Mouse (Mus musculus): ENCODE measurements around the gene Ptges.

Gene Ptges

DNA sequence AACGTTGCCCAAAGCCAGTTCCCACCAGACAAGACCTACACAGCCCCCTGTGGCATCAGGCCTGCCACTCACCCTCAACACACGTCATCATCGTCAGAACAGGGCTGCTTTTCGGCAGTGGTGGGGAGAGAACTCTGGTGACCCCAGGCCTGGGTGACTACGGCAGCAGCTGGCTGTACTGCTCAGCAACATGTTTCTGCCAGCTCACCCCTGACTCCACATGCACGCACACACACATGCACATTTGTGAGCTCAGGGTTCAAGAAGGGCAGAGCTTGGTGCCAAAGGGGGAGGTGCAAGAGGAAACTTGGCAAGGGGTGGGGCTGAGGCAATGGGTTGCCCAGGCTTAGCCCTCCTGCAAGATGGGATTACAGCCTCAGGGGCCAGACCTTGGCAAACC is 32.4 kb downstream of the Ptges start:
- DNase-seq: no peak

DNA sequence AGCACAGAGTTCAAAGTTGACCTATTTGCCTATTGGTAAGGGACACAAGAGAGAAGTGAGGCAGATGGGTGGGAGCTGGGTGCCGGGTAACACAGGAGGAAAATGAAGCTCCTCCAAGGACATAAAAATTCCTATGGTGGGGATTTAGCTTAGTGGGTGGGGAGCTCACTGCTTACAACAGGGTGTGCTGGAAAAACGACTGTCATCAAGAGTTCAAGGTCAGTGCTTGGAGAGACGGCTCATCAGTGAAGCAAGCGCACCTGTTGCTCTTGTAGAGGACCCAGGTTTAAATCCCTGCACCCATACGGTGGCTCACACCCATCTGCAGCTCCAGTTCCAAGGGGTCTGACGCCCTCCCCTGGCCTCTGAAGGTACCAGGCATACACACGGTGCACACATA is 35.7 kb downstream of the Ptges start:
- DNase-seq: no peak

DNA sequence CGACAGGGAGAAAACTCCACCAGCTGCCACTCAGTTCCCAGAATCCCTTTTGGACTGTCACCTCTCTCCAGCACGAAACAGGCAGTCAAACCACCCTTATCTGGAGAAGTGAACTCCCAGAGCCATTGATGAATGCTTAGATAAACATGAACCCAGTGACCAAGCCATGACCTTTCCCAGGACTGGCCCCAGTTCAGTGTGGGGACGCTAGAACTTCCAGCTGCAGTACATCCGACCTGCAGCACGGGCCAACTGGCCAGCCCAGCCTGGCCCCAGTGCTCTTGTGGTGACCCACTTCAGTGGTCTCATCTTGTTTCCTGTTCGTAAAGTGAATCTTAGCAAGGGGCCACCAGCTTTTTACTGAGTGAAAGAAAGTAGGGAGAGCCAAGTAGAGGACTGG is 36.3 kb downstream of the Ptges start:
- no peak for DNase-seq

DNA sequence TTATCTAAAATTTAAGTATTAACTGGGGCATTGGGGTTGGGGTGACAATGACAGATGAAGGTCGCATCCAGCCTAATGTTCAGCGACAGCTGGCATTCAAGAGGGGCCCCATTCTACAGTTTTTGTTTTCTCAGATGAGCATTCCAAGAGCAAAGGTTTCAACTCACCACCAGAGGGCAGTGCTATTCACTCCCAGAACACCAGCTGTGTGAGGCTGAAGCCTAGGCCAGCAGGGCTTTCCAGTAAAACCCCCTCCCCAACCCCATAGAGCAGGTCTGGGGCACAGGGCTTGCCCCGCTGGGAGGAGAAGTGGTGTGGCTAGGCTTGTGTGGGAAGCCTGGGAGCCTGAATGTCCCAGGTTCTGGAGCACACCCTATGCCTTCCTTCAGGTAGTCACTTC is 38.7 kb downstream of the Ptges start:
- DNase-seq: no peak

GRCm38 (mm10) chr2:30885453-30886163 is 44.1 kb downstream of the Ptges start:
- DNase-seq: peak; percentile 62

- no peak for DNase-seq
These were observed 44.8 kb downstream of the Ptges start for GRCm38 (mm10) chr2:30884852-30885373.

DNA sequence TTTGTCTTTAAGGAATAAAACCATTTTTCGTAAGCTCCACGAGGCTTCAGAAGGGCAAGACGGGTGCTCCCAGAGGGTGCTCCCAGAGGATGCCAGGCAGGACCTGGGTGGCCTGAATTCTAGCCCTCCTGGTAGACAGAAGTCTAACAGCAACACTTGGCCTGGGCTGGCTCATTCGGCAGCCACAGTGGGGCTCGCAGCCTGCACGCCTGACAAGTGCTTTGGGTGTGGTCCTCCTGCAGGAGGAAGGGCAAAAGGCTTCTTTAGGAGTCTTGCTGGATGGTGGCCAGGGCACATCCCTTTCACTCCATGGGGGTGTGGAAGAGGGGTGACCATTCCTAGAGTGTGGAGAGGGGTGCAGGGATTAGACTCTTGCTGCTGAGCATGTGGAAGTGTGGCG is 48.4 kb downstream of the Ptges start:
- no peak for DNase-seq

DNA sequence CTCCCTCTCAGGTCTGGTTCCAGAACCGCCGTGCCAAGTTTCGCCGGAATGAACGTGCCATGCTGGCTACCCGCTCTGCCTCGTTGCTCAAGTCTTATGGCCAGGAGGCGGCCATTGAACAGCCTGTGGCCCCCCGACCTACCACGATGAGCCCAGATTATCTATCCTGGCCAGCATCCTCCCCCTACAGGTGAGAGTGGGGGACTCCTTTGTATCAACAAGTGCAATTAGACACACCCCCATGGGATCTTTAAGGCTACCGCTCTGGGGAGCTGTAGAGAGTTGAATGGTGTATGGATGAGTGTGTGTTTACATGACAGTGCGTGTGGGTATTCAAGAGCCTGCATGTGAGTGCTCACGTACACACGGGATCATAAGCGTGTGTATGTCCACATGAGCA is 50.2 kb downstream of the Ptges start:
- DNase-seq: no peak

DNA sequence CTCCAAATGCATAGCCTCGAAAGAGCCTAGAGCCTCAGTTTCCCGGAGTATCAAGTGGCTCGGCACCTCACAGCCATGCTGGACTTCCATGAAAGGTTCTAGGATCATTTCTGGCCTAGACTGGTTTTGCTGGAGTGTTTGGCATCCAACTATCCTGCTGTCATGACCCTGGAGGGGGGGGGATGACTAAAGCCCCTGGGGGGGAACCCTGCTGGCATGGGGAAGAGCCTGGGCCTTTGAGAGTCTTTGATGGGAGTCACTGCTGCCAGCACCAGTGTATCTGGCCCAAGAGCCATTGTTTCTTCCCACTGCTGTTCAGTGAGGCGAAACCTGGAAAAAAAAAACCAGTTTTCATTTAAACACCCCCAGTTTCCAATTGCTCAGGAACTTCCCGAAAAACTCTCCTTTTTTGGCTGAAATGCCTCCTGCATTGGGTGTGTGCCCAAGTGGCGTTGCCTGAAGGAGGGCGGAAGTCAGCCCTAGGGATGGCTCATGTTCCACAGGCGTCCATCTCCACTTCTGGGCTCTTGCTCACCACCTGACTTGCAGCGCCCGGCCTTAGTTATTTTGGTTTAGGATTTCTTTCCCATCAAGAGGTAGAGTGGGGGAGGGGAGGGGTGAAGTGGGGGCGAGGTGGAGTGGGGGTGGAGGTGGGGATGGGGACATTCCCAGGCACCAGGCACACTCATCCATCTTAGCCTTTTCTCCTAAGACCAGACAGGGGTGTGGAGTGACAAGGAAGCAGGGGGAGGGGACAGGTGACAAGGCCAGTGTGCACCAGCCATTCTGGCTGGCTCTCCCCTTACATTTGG is 53.8 kb downstream of the Ptges start:
- DNase-seq: no peak

DNA sequence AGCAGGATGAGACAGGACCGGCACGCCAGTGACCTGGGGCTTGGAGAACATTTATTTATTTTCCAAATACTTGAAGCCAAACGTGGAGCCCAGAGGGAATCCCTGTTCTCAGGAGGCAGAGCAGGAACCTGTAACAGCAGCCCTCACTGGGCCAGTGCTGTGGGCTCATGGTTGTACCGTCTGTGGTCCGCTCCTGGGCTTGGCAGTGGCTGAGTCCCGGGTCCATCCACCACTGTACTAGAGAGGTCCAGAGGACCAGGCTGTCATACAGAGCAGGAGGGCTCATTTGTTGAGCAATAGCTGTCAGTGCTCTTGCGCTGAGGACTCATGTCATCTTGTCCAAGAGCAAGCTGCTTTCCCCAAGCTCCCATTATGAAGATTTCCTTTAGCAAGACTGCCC is 54.6 kb downstream of the Ptges start:
- no peak for DNase-seq

GRCm38 (mm10) chr2:30874445-30874844 is 55.2 kb downstream of the Ptges start:
- DNase-seq: no peak

DNA sequence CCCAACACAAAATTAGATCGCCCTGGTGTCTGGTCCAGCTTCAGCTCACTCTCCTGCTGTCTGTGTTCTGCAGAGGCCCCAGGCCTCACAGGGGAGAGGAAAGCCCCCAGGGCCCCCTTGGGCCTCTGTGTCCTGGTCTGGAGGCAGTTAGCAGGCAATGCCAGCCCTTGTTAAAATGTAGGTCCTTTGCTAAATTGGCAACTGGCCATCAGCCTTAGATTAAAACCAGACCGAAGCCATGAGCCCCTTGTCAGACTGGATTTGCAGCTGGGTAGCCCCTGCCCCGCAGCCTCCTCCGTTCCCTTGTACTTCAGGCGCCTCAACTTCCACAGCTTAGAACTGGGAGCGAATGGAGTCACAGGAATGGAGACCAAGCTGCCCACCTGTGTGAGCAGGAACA is 57.0 kb downstream of the Ptges start:
- DNase-seq: no peak

GRCm38 (mm10) chr2:30870863-30871262 is 58.8 kb downstream of the Ptges start:
- DNase-seq: peak; percentile 35

DNA sequence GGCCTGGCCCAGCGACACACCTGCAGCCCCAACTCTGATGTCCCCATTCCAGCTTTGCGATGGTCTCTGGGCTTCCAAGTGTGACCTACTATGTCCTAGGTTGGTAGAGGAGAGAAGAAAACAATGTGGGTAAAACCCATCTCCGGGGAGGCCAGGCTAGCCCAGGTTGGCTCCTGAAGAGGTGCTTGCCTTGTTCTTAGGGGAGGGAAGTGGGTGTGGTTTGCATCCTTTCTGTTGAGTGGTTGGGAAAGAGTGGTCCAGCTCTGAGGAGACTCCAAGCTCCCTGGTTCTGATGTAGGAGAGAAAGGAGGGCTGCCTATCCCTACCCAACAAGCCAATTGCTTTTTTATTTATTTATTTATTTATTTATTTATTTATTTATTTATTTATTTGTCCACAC is 64.2 kb downstream of the Ptges start:
- no peak for DNase-seq

- no peak for DNase-seq
These were observed 64.7 kb downstream of the Ptges start for GRCm38 (mm10) chr2:30864968-30865381.

GRCm38 (mm10) chr2:30863574-30863973 is 66.1 kb downstream of the Ptges start:
- no peak for DNase-seq

DNA sequence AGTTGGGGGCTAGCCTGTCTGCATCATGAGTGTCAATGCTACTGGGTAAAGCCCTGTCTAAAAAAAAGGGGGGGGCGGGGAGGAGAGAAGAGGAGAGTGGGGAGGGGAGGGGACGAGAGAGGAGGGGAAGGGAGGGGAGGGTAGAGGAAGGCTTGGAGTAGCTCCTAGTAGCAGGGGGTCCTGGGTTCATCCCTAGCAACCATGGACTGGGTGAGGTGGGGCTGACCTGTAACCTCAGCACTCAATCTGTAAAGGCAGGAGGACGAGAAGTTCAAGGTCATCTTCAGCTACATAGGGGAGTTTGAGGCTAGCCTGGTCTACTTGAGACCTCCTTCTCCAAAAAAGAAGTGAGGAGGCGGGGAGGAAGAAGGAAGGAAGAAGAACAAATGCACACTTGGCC is 67.6 kb downstream of the Ptges start:
- no peak for DNase-seq

- DNase-seq: no peak
These were observed 69.9 kb downstream of the Ptges start for GRCm38 (mm10) chr2:30859782-30860181.

DNA sequence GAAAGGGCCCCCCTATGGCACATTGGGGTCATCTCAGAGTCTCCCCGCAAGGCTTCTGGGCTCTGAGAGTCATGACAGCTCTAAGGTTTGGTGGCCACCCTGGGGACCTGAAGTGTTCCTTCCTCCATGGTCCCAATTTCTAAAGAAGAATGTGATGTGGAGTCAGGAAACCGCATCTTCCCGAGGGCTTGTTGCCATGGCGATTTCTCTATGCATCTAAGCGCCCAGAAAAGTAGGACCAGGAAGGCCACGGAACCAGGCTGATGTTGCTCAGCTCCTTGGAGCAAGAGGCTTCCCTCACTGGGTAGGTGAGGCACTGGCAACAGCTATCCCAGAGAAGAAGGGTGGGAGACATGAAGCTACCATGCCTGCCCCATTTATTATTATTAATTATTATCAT is 72.6 kb downstream of the Ptges start:
- DNase-seq: no peak

- DNase-seq: no peak
These were observed 76.8 kb downstream of the Ptges start for GRCm38 (mm10) chr2:30852771-30853313.

- no peak for DNase-seq
These were observed 79.1 kb downstream of the Ptges start for GRCm38 (mm10) chr2:30850581-30850980.

GRCm38 (mm10) chr2:30848184-30848583 is 81.5 kb downstream of the Ptges start:
- no peak for DNase-seq

- no peak for DNase-seq
These were observed 82.9 kb downstream of the Ptges start for GRCm38 (mm10) chr2:30846723-30847122.

DNA sequence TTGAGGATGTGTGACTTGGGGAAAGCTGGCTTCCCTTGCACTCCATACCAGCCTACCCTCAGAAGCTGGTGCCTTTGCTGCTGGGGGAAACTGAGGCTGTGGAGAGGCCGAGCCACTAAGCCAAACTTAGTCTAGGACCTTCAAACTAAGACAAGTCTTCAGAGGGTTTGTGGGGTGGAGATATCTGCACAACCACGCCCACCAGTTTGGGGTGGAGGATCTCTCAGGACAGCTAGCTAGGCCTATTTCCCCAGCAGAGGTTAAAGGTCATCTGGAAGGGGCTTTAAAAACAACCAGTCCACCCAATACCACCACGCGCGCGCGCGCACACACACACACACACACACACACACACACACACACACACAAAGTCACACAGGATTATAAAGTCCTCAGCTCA is 83.4 kb downstream of the Ptges start:
- no peak for DNase-seq
